Mouse (Mus musculus) embryonic facial prominence, embryonic 14.5 days (tissue): ENCODE measurements at regions not wholly inside any gene's neighbourhood (a gene's known extent, or its start where the extent isn't known, plus 50 kb on each side); places are given as distances from the start of the nearest gene placed in this dataset.
"Not testable (repeated sequence)": the region's sequence is repeated elsewhere in the genome, so short reads cannot be mapped to it uniquely, and the experiment has no call there.

Experiments used
- ATAC-seq: fragments of 200-750 bp; cut with Nextera tagmentation; 2 replicates; pipeline ENCODE4 v1.8.0; 2017; ENCODE audit warnings: low read depth, moderate number of reproducible peaks, moderate TSS enrichment
- DNase-seq: peaks from one replicate; pipeline ENCODE4 v3.0.0-alpha.2; 2015; ENCODE audit warnings: low spot score
- H3K27ac ChIP-seq: fragments of 300-500 bp; sonication (generic); replicated peaks from 2 replicates; pipeline ENCODE4 v1.5.1; 2014; ENCODE audit warnings: low read depth, mild to moderate bottlenecking, low read length, moderate library complexity
- H3K27me3 ChIP-seq: fragments of 300-500 bp; sonication (generic); replicated peaks from 2 replicates; pipeline ENCODE4 v1.6.1; 2014; ENCODE audit warnings: low read length; ENCODE audit not compliant: control insufficient read depth, insufficient read depth
- H3K36me3 ChIP-seq: fragments of 300-500 bp; sonication (generic); 2 replicates; pipeline ENCODE4 v1.6.1; 2014; ENCODE audit warnings: low read length, mixed read lengths; ENCODE audit not compliant: control insufficient read depth, insufficient read depth
- H3K4me1 ChIP-seq: fragments of 300-500 bp; sonication (generic); 2 replicates; pipeline ENCODE4 v1.6.1; 2014; ENCODE audit warnings: antibody characterized with exemption, low read length; ENCODE audit not compliant: control insufficient read depth, insufficient read depth
- H3K4me2 ChIP-seq: fragments of 300-500 bp; sonication (generic); 2 replicates; pipeline ENCODE4 v1.6.1; 2014; ENCODE audit warnings: low read depth, mild to moderate bottlenecking, low read length, moderate library complexity, mixed read lengths
- H3K4me3 ChIP-seq: fragments of 300-500 bp; sonication (generic); 2 replicates; pipeline ENCODE4 v1.5.1; 2014; ENCODE audit warnings: low read depth, mild to moderate bottlenecking, low read length
- H3K9ac ChIP-seq: fragments of 300-500 bp; sonication (generic); 2 replicates; pipeline ENCODE4 v1.6.1; 2014; ENCODE audit warnings: low read depth, mild to moderate bottlenecking, low read length, moderate library complexity, mixed read lengths
- H3K9me3 ChIP-seq: fragments of 300-500 bp; sonication (generic); 2 replicates; pipeline ENCODE4 v1.6.1; 2016; ENCODE audit warnings: low read length; ENCODE audit not compliant: control insufficient read depth
- WGBS: fragments of 180-500 bp; shearing (Covaris S2); extraction: QIAGEN DNeasy Blood & Tissue Kit; methylation state at CpG from one replicate; pipeline ENCODE4 v1.1.7; 2014; 5-methylcytosine and 5-hydroxymethylcytosine counted together

DNA sequence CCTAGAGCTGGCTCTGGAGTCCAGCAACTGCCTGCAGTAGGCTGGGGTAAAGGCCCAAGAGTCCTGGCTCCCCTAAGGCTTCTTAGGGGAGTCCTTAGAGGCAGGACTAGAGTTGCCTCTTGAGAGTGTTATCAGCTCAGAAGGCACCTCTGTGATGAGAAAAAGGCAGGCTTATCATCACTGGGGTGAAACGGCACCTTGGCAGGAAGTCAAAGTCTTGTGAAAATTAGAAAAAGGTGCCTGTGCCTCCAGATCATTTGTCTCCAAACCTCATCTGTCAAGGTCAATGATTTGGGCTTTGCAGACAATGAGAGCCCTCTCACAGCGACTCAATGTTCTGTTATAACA lies 112.8 kb downstream of the Apob start:
- Histone ChIP-seq H3K36me3 (no peaks in the 10 kb centered on the region), H3K4me1 (no peaks in the 10 kb centered on the region), H3K9ac (no peak overlapping the region), H3K27me3 (no peaks in the 10 kb centered on the region), H3K4me3 (no peak overlapping the region), H3K27ac (no peak overlapping the region), H3K9me3 (0 out of 2 replicates have a peak, but pooled peaks cover 8% of the 10 kb centered on the region), H3K4me2 (no peak overlapping the region)
- 54% methylated on average over 2 of the region's 2 CpGs for WGBS
- DNase-seq, result no peak
- no peak for ATAC-seq

DNA sequence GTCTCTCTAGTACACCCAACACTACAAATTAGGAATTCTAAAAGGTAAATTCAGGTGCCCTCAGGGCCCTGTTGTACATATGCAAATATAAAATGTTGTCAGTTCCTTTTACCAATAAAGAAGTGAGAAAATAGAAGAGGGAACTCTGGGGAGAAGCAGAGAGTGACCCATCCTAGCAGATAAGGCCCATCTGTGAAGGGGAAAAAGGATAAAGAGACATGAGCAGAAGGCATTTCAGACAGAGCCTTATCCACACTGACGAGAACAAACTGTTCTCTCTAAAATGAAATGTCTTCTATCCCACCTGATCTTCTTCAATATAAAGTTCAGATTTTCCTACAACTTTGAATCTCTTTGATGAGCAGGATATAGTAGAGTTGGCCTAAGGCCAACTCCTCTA lies 114.5 kb upstream of the Ldah start:
- WGBS, result 83% methylated on average over 1 of the region's 1 CpGs
- Histone ChIP-seq H3K4me3 (no peak overlapping the region), H3K4me1 (no peaks in the 10 kb centered on the region), H3K36me3 (no peaks in the 10 kb centered on the region), H3K27me3 (no peaks in the 10 kb centered on the region), H3K9ac (no peak overlapping the region), H3K4me2 (no peak overlapping the region), H3K9me3 (0 out of 2 replicates have a peak, but pooled peaks cover 8% of the 10 kb centered on the region), H3K27ac (no peak overlapping the region)
- ATAC-seq (no peak), DNase-seq (no peak)

- no peaks in the 10 kb centered on the region for H3K4me1 ChIP-seq
Measured at GRCm38 (mm10) chr12:8095946-8096345, 112.0 kb upstream of the Ldah start.

DNA sequence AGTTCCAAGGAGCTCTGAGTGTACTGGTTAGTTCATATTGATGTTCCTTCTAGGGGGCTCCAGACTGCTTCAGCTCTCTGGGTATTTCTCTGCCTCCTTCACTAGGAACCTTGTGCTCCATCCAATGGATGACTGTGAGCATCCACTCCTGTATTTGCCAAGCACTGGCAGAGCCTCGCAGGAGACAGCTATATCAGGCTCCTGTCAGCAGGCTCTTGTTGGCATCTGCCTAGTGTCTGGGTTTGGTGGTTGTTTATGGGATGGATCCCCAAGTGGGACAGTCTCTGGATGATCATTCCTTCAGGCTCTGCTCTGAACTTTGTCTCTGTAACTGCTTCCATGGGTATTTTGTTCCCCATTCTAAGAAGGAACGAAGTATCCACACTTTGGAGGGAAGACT lies 109.5 kb upstream of the Ldah start:
- not testable (repeated sequence) for H3K36me3 ChIP-seq, DNase-seq, H3K27ac ChIP-seq, H3K4me1 ChIP-seq, H3K27me3 ChIP-seq, H3K9me3 ChIP-seq, ATAC-seq, H3K4me3 ChIP-seq, H3K9ac ChIP-seq, H3K4me2 ChIP-seq
- WGBS, result 73% methylated on average over 2 of the region's 2 CpGs

More at GRCm38 (mm10) chr12:8095946-8096345, 112.0 kb upstream of the Ldah start:
- Histone ChIP-seq H3K9me3 (0 out of 2 replicates have a peak, but pooled peaks cover 8% of the 10 kb centered on the region), H3K27me3 (no peaks in the 10 kb centered on the region), H3K9ac (no peak overlapping the region), H3K4me3 (no peak overlapping the region), H3K36me3 (no peaks in the 10 kb centered on the region), H3K4me2 (no peak overlapping the region), H3K27ac (no peak overlapping the region)
- WGBS, result 41% methylated on average over 2 of the region's 2 CpGs
- ATAC-seq (no peak), DNase-seq (no peak)

- ATAC-seq (no peak), DNase-seq (no peak)
- Histone ChIP-seq H3K4me3 (no peak overlapping the region), H3K9me3 (no peaks in the 10 kb centered on the region), H3K4me2 (no peak overlapping the region), H3K4me1 (0 out of 2 replicates have a peak, but pooled peaks cover 3% of the 10 kb centered on the region), H3K36me3 (no peaks in the 10 kb centered on the region), H3K9ac (no peak overlapping the region), H3K27ac (no peak overlapping the region), H3K27me3 (no peaks in the 10 kb centered on the region)
- WGBS, result 78% methylated on average over 2 of the region's 2 CpGs
Measured at GRCm38 (mm10) chr12:8099114-8099513, 108.8 kb upstream of the Ldah start.

- Histone ChIP-seq H3K27ac (no peak overlapping the region), H3K4me3 (no peak overlapping the region), H3K9ac (no peak overlapping the region), H3K4me1 (0 out of 2 replicates have a peak, but pooled peaks cover 3% of the 10 kb centered on the region), H3K9me3 (no peaks in the 10 kb centered on the region), H3K36me3 (no peaks in the 10 kb centered on the region), H3K4me2 (no peak overlapping the region), H3K27me3 (no peaks in the 10 kb centered on the region)
- WGBS, result 38% methylated on average over 2 of the region's 2 CpGs
- ATAC-seq (no peak), DNase-seq (no peak)
Measured at GRCm38 (mm10) chr12:8099821-8100220, 108.1 kb upstream of the Ldah start.

- Histone ChIP-seq H3K4me2 (no peak overlapping the region), H3K36me3 (no peaks in the 10 kb centered on the region), H3K9me3 (no peaks in the 10 kb centered on the region), H3K27ac (no peak overlapping the region), H3K9ac (no peak overlapping the region), H3K27me3 (no peaks in the 10 kb centered on the region), H3K4me1 (0 out of 2 replicates have a peak, but pooled peaks cover 3% of the 10 kb centered on the region), H3K4me3 (no peak overlapping the region)
- WGBS, result 53% methylated on average over 8 of the region's 8 CpGs
- DNase-seq, result peak; percentile 49
- ATAC-seq, result peak; percentile 65
Measured at GRCm38 (mm10) chr12:8101837-8102236, 106.1 kb upstream of the Ldah start.

DNA sequence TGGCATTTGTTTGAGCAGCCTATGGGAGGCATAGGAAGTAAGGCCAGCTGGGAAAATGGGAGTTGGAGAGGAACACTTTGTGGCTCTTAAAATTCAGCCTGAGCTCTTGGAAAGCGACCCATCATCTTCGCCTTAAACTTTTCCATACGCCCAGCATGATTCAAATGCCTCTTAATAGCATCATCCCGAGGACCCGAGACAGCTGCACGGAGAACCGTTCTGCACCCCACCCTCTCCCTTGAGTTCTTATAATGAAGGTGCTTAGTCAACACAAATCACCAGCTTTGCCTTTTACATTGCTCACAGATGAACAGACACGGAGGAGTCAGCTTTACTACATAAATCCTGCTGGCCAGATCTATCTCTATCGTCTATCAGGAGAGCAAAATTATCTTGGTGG lies 104.6 kb upstream of the Ldah start:
- peak; percentile 39 for DNase-seq
- no peak overlapping the region for H3K4me3 ChIP-seq
- no peak for ATAC-seq
- no peak overlapping the region for H3K9ac ChIP-seq
- 61% methylated on average over 9 of the region's 9 CpGs for WGBS
- H3K4me2 ChIP-seq, result no peak overlapping the region
- H3K36me3 ChIP-seq, result no peaks in the 10 kb centered on the region
- H3K9me3 ChIP-seq, result no peaks in the 10 kb centered on the region
- 0 out of 2 replicates have a peak, but pooled peaks cover 6% of the 10 kb centered on the region for H3K4me1 ChIP-seq
- H3K27me3 ChIP-seq, result no peaks in the 10 kb centered on the region
- H3K27ac ChIP-seq, result no peak overlapping the region

GRCm38 (mm10) chr12:8107137-8107536 lies 100.8 kb upstream of the Ldah start:
- WGBS, result 66% methylated on average over 4 of the region's 4 CpGs
- no peak overlapping the region for H3K27ac ChIP-seq
- no peaks in the 10 kb centered on the region for H3K9me3 ChIP-seq
- H3K27me3 ChIP-seq, result no peaks in the 10 kb centered on the region
- H3K4me3 ChIP-seq, result no peak overlapping the region
- H3K4me1 ChIP-seq, result 0 out of 2 replicates have a peak, but pooled peaks cover 13% of the 10 kb centered on the region
- no peaks in the 10 kb centered on the region for H3K36me3 ChIP-seq
- H3K4me2 ChIP-seq, result no peak overlapping the region
- no peak overlapping the region for H3K9ac ChIP-seq
- DNase-seq (no peak), ATAC-seq (peak; percentile 26; the same call in 1 of the 2 replicates)
